Mouse (Mus musculus) layer of hippocampus, postnatal 10 days (tissue): ENCODE measurements around the gene Hspa12a. TPM values are rescaled to one million over a fixed set of nuclear protein-coding genes. Genes with fewer than 3 reads are reported as not detected.

Experiments
- DNase-seq, 2 experiments: peaks; one replicate each; pipeline ENCODE4 v3.0.0; 2021; ENCODE audit warnings: low spot score in 2 of 2
- long read RNA-seq: library from polyadenylated mRNA; stranded (forward); transcript quantifications from one replicate; pipeline ENCODE4 v2.0.0, GENCODE M21; 2023
- total RNA-seq, 2 experiments: library from RNA; stranded (reverse); gene quantifications; 2 replicates each; pipeline ENCODE4 v1.2.3; 2021

Hspa12a gene
- 100 to 1,000 TPM; 232 to 243 TPM for total RNA-seq
- long read RNA-seq, full-length matches to known transcripts, result 9 of 40 reads
- long read RNA-seq, partial matches to known transcripts, result 3 of 40 reads
- long read RNA-seq, other reads (novel, unspliced or antisense), result 28 of 40 reads

DNA sequence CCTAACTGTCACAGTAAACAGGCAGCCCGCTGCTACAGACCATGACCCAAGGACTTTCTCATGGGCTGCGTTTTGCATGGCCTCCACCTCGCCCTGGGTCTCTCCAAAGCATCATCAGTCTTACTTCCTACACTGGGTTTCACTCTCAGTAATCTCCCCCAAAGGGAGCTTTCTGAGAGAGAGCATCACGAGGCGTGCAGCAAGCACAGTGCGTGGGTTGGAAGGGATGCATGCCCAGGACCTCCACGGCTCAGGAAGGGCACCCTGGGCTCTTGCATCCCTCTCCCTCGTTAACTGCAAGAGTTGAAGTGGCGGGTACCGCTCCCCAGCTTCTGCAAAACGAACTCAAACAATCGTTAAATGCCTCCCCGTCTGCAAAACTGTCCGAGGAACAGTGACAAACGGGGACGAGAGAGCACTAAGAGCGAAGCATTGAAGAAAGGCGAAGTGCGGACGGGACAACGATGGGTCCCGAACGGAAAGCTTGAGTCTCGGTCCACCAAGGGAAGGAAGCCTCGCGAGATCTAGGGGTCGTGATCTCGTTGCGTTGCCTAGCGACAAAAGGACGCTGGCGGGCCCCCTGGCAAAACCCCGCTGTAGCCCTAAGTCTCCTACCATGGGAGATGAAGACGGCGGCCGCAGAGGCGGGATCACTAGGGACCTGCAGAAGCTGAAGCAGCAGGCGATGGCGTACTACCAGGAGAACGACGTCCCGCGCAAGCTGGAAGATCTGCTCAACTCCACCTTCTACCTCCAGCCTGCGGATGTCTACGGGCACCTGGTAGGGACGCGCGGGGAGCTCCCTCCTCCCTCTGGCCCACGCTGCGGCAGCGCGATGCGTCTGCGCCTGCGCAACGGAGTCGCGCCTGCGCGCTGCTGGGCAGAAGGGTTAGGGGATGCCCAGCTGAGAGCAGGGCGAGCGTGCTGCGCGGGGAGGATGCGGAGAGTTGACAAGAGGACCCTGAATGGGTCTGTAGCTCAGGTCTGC is at the start of gene Hspa12a, which contains the start of gene Eno4:
Gene Hspa12a (minus strand): TSS at position 814 of the 988 bp plus-strand sequence.
Gene Eno4 (plus strand): TSS at position 585 of the 988 bp plus-strand sequence.
- DNase-seq, result peak; percentile 97

DNA sequence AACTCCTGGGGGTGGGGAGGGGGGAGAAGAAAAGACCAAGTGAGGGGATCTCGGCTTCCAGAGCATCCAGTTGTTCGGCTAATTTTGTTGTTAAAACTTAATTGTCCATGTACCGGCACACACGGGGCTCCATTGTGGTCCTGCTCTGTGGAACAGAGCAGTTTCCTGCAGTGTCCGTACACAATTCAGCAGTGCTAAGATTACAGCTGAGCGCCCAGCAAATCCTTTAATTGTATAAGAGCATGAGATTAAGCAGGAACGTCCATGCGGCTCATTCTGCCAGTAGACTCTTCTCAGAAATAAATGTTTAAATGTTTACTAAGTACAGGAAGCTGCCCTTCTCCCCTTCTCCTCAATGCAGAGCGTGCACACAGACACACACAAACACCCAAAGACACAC is 38.1 kb upstream of the Hspa12a start:
- no peak for DNase-seq

DNA sequence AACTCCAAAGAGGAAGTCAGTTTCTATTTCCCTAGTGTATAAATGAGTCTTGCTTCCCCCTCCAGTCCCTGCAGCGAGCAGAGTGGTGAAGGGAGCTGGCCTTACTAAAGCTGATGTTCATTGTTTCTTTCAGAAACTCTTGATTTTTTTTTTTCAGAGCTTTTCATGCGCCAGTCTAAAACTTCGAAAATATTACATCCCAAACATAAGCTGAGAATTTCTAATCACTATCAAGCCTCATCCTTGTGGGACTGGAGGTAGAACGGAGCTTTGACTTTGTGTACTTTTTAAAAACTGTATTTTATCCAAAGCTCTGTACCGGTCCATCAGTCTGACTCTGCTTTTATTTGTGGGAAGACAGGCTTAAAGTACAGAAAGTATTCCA is 36.6 kb upstream of the Hspa12a start:
- DNase-seq, result no peak

DNA sequence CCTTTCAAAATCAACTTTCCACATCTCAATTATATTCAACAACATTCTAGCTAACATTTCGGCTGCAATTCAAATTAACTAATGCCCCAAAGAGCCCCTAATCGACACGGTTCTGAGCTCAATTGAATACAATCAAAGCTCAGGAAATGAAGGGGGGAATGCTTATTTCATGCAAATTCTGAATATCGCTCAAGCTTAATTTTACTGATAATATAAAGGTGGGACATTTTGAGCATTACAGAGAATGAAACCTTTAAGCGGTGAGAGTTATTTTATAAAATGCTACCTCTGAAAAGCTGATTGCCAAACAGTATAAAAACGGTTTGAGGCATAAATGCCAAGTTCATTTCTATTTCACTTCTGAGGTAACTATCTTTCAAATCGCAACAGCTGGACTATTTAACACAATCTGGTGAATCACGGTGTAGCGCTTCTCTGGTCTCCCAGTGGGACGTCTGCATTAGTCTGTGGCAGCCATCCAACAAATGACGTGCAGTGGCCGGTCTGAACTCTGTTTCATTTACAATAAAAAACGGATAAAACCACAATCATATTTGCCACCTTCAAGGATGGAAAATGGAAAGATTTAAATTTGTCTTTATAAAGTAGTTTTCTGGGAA is 36.1 kb upstream of the Hspa12a start:
- no peak for DNase-seq

DNA sequence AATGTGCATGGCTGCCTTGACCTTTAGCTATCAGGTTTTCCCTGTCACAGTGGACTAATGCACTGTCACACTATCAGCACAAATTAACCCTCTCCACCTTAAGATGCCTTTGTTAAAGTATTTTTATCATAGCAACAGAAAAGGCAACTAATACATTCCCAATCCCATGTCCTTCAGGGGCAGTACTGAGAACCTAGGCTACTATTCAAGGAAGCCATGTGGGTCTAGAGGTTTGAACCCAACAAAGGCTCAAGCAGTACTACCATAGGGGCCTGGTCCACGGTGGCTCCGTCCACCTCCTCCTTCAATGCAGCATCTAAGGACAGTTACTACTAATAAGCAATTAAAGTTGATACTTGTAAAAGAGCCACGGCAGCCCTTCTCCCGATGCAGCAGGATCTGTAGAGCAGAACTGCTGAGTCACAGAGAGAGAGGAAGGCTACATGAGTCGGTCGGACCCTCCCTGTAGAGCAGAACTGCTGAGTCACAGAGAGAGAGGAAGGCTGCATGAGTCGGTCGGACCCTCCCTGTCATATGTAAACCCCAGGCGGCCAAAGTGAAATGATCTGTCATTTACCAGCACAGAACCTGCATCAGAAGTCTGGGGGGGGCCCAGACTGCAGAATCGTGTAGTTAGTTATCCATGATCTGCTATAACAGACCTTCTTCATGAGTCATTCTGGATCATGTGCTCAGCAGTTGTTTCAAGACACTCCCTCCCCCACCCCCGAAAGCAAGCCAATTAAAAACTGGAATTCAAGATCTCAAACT is 35.1 kb upstream of the Hspa12a start:
- DNase-seq, result peak in 1 of 2 experiments; percentile 41

DNA sequence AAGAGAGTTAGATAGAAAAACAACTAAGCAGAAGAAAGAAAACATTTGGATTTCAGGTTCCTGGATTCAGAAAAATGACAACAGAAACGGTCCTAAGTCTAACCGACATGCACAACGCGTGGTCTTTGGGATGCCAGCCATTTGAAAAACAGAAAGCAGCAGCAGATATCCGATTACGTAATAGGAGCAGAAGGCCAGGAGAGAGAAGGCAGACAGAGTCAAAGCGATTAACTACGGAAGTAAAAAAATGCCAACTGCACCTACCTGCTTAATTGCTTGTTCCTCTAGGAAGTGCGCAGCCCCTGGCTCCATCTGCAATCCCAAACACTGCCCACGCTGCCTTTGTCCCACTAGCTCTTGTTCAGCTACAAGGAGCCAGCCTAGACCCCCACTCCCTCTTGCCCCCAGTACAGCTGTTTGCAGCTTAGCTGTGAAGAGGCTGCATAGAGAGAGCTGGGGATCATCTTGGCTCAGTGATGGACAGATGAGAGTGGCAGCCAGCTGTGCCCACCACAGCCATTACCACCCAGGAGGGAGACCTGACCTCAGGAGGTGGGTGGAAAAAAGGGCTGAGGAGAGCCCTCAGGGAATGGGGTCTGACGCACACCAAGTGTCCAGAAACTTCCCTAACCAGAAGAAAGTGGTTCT is 31.9 kb upstream of the Hspa12a start:
- no peak for DNase-seq

DNA sequence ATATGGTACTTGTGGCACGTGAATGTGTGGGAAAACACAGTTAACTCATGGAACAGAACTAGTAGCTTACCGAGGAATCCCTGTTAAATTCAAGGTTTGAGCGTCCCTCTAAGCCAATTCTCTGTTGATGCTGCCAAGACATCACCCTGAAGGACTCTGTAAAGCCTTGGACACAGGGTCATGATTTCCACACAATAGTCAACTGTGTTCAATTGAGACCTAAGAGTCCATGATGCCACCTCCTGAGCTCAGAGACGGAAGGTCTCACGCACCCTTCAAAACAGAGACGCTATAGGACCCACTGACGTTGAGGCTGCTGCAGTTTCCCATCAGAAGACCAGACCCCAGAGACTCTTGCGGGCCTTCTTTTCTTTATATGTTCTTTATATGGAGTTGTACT is 30.7 kb upstream of the Hspa12a start:
- DNase-seq, result no peak

DNA sequence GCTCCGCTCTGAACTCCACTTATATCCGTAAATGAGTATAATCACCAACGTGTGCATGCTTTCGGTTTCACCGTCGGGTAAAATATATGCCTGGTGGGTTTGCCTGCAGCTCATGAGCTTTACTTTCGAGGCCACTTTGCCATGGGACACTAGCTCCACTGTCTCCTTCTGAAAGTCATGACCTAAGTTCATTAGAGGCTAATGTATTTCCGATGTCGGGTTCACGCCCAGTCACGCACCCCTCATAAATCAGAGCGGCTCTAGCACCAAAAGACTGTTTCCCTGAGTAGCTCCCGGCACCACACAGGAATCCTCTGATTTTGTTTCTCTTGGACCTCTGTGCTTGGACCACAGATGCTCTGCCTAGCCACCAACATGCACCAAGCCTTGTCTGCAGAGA is 27.4 kb upstream of the Hspa12a start:
- DNase-seq, result no peak

DNA sequence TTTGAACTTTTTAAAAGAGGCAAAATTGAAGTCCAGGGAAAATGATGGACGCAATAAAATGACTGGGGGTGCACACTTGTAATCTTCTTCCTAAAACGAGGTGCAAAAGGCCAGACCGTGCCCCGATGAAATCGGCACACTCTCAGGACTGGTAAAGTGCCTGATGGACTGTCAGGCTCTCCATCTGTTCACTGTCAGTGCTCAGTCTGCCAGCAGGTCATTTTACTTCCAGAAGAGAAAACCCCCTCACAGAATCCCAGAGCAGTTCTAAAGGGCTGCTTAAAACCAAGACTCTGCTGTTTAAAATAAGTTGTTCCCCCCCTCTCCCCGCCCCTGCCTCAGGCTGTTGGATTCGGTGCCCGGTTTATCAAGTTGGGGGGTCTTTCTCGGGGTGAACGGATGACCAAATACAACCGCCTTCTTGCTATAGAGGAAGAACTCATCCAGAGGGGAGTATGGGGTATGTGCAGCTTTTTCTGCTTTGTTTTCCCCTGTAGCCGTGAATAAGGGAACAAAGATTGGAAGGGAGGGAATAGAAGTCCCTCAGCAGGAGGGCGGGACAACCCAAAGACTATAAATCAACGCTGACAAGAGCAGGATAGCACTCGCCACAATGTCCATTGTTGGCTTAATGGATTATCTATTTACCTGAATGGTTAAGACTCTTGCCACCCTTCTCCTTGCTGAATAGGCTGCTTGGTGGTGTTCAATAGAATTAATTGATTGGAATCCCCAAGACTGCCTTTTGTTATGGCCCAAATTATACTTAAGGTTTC is 25.5 kb upstream of the Hspa12a start:
- DNase-seq, result no peak

DNA sequence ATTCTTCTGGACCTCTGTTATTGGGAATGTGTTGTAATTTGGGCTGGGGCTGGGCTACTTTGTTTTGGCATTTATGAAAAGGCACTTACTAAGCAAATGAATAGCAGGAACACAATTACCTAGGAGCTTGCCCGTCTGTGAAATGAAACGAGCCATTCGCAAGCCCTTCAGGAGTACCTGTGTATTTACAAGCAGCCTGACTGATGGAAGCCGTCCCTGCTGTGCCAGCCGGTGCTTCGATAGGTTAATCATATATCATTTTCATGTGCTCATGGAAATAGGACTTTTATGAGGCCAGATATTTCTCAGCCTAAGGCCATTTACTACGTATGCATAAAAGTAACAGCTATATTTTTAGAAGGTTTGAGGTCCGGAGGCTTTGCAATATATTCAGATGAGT is 19.6 kb upstream of the Hspa12a start:
- no peak for DNase-seq

DNA sequence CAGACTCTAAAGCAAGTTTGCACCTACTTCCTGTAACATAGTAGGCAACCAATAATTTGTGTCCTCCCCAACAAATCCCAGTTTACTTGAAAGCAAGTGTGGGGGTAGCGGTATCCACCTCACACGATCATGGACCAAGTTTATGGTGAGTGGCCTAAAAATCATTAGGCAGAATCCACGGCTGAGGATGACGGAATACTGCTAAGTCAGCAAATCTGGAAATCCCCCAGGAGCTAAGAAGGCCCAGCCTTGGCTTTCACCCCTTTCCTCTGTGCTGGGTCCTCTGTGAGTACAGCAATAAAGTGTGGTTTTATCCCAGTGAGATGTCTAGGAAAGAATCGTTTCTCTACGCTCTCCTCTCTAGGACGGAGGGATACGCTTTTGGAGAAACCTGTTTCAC is 11.3 kb upstream of the Hspa12a start:
- DNase-seq, result no peak

DNA sequence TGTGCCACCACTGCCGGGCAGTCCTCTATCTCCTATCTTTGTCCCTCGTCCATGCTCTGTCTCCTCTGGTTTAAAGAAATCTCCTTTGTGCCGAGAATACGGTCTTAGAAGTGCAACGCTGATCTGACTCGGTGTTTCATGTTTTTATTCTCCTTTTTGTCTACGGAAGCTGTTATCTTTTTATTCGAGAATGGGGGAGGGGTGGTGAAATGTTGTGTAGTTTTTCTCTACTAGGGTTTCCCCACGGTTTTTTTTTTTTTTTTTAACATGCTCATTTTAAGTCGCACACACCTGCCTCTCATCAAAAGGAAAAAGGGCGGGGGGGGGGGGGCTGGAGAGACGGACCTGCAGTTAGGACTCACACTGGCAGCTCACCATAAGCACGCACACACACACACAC is 8.8 kb upstream of the Hspa12a start:
- DNase-seq, result no peak

DNA sequence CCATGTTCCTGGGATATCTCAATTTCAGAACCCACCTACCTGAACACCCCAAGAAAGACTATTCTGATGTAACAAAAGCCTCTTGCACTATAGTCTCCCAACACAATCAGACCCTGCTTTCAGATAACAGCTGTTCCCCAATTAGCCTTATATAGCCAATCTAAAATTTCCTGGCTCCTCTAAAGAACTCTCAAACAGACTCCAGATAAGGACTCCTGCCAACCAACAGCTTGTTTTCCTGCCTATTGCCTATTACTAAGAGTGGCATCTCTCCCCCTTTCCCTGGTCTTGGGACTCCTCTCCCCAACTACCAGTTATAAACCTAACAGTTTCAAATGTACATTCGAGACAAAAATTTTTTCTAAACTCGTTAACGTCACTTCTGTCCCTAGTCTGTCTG is 8.1 kb upstream of the Hspa12a start:
- DNase-seq, result no peak

DNA sequence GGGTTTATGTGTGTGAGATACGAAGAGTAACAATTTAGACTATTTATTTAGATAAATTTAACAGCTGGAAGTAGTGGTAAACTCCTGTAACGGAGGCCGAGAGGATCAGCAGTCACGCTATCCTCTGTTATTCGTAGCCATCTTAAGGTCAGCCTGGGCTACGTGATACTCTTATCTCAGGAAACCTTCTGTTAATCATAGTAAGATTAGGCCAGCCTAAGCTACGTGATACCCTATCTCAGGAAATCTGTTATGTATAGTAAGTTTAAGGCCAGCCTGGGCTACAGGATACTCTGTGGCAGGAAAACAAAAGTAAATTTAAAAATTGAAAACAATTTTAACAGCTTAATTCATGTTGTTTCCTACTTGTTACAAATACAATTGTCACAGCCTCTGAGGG is 2.5 kb upstream of the Hspa12a start:
- no peak for DNase-seq

DNA sequence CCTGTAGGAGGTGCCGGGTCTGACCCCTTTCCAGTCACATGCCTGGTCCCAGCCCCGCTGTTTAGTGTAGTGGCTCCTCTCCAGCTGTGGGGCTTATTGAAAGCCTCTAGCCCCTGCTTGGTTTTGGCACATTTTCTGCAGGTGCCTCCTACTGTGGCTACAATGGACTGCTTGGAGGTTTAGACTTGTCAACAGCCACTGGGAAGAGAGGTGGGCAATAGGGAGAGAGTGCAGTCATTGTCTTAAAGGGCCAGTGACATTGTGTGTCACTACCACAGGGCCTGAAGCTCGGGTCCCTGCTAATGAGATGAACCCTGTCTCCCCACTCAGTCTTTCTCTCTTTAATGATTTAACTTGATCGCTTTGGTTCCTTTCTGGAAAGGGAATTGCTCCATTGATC is 10.4 kb downstream of the Hspa12a start:
- no peak for DNase-seq

DNA sequence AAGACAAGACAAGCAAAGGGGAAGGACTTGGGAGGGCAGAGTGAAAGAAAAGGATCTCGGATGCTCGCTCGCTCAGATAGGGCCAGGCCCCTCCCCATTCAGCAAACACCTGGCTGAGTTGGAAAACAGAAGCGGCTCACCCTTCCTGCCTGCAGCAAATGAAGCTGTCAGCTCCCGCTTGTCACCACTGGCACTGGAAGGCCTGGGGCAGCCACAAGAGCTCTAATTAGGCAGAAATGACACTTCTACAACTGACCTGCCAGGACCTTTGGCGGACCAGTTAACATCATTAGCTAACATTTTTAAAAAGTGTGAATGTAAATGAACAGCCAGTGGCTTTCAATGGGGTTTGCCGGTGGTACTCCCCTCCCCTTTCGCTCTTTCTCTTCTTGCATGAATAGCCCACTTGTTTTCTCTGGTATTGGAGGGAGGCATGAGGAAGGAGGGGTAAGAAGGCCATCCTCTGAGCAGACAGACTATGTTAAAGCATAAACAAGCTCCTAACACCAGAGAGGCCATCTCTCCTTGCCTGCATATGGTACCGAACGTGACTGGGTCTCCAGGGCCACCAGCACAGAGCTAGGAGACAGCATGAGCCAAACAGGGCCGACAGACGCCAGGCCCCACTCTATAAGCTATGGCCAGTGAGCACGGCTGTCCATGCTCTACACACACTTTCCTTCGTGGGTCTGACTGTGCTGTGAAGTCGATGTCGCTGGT is 12.2 kb downstream of the Hspa12a start:
- DNase-seq, result no peak

DNA sequence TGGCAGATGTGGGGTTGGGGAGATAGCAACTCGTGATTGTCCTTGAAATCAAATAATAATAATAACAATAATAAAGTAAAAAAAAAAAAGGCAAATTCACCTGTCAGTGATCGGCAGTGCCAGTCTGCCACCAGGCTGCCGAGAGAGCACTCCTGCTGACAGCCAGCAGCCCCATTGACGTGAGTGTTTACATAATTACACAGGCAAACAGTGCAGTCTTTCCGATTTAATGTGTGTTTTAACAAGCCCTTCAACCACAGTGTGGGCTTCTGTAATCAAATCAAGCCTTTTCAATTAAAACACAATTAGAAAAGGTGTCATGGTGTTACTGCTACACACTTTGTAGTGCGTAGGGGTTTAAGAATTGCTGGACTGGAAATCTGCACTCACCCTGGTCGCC is 24.3 kb downstream of the Hspa12a start:
- DNase-seq, result no peak

DNA sequence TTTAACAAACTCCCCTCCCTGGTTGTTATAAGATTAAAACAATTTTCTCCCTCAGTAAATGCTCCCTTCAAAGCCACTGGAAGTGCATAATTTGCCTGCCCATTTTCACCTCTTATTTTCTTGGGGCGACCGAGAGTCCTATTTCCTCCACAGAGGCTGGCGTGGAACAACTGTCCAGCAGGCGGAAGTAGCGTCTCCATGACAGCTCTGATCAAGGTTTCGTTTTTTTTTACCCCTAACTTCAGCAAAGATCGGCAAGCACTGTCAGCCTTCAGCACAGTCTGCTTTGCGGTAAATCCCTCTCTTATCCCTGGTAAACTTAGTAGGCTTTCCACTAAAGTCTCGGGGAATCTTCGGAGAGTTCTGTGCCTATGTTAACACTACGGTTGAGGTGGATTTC is 24.9 kb downstream of the Hspa12a start:
- no peak for DNase-seq

DNA sequence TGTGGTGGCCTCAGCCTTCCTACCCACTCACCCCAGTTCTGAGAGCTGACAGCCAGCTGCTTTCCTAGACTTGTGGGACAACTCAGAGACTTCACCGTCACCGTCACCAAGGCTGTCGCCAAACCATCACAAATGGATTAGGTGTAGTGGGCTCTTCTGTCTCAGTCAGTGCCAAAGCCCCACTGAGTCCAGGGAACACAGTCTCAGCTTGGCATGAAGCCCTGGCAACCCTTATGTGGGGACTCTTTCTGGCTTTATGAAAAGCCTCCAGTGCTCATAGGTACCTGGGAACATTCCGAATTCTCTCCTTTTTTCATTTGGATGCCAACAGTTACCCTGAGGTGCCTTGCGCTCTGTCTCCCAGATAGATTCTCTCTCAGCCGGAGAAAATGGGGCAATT is 30.2 kb downstream of the Hspa12a start:
- DNase-seq, result no peak

DNA sequence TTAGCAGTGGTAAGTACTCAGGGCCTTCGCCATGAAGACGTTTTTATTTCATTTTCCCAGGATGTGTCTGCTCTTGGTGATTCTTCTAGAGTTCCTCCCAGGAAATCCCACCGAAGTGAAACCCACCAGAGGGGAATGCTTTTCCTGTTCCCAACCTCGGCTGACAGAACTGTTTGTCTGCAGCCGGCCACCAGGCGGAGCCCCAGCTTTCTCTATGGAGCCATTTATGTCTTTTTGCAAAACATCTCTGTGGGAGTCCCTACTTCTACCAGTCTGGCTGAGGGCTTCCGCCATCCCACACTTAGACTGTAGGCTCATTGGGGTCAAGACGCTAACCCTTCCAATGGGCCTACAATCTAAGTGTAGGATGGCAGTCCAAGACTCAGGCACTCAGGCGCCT is 32.1 kb downstream of the Hspa12a start:
- peak; percentile 89 to 90 for DNase-seq
